Mouse (Mus musculus) kidney, adult 9 months (tissue): ENCODE measurements around the gene Defa32.
"Not testable (repeated sequence)": the region's sequence is repeated elsewhere in the genome, so short reads cannot be mapped to it uniquely, and the experiment has no call there.

Experiments used
- DNase-seq: peaks from one replicate; pipeline ENCODE4 v3.0.0; 2022

The Defa32 gene

DNA sequence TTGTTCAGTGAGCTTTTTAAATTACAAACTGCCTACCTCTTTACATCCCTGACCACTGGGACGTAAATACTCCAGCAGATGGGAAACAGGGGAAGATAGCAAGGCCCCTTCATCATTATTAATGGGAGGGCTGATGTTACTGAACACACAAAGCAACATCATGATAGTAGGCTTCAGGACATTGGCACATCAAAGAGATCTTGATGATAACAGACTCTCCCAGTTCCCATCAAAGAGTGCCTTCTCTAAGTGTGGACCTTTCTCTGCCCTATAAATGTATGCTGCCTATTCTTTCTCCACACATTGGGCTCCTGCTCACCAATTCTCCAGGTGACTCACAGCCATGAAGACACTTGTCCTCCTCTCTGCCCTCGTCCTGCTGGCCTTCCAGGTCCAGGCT is at the start of gene Defa32:
Defa32 (plus strand) TSS at position 301 of the 400 bp plus-strand sequence.
- not testable (repeated sequence) for DNase-seq

DNA sequence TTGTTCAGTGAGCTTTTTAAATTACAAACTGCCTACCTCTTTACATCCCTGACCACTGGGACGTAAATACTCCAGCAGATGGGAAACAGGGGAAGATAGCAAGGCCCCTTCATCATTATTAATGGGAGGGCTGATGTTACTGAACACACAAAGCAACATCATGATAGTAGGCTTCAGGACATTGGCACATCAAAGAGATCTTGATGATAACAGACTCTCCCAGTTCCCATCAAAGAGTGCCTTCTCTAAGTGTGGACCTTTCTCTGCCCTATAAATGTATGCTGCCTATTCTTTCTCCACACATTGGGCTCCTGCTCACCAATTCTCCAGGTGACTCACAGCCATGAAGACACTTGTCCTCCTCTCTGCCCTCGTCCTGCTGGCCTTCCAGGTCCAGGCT is 19.9 kb upstream of the Defa32 start, which contains the start of gene Defa20:
Defa20 (plus strand) TSS at position 301 of the 400 bp plus-strand sequence.
- DNase-seq = not testable (repeated sequence)

DNA sequence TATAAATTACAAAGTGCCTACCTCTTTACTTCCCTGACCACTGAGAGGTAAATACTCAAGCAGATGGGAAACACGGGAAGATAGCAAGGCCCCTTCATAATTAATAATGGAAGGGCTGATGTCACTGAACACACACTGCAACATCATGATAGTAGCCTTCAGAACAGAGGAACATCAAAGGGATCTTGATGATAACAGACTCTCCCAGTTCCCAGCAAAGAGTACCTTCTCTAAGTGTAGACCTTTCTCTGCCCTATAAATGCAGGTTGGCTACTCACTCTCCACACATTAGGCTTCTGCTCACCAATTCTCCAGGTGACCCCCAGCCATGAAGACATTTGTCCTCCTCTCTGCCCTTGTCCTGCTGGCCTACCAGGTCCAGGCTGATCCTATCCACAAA is 36.3 kb downstream of the Defa32 start, which contains the start of gene Defa37:
Defa37 (plus strand) TSS at position 301 of the 400 bp plus-strand sequence.
- DNase-seq = not testable (repeated sequence)
